Mouse (Mus musculus) kidney, postnatal 4 days (tissue): ENCODE results near the gene Camk2g.
"Not testable (repeated sequence)": the region's sequence is repeated elsewhere in the genome, so short reads cannot be mapped to it uniquely, and the experiment has no call there.

Experiments used
- DNase-seq, 2 experiments: peaks; one replicate each; pipeline ENCODE4 v3.0.0; 2021; ENCODE audit warnings: mixed read lengths in 2 of 2

The Camk2g gene

DNA sequence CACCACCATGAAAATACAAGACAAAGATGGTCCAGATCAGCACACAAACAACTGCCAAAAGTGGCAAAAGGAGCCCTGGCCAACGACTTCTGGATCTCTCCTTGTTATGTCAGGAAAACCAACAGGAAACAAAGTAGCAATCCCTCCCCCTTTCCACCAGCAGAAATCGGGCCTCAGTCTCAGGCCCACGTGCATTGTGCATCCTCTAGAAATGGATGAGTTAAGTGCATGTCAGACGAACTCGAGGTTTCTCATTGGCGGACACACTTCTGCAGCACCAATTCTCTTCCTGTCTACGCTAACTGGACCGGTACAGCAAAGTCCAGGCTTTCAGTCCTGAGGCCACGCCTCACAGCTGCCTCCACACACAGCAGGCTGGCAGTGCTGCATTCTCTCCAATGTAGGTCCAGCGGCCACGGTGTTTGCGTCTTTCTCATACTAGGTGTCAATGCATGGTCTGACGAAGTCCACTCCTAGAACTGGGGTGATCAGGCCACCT is 57.9 kb downstream of the Camk2g start:
- no peak for DNase-seq

- no peak for DNase-seq
Observed at GRCm38 (mm10) chr14:20735052-20735451, 58.8 kb downstream of the Camk2g start.

- DNase-seq, result peak; percentile 90 to 95
Observed at GRCm38 (mm10) chr14:20733952-20734774, 59.7 kb downstream of the Camk2g start, which contains the start of gene Ndst2. TSS of gene Ndst2 (minus strand) at chr14:20734562.

GRCm38 (mm10) chr14:20733041-20733951 is 60.6 kb downstream of the Camk2g start:
- no peak for DNase-seq

- DNase-seq, result no peak
Observed at GRCm38 (mm10) chr14:20730853-20731602, 62.9 kb downstream of the Camk2g start.

- DNase-seq, result no peak
Observed at GRCm38 (mm10) chr14:20729871-20730270, 64.0 kb downstream of the Camk2g start.

- DNase-seq, result no peak
Observed at GRCm38 (mm10) chr14:20725660-20726339, 68.1 kb downstream of the Camk2g start.

DNA sequence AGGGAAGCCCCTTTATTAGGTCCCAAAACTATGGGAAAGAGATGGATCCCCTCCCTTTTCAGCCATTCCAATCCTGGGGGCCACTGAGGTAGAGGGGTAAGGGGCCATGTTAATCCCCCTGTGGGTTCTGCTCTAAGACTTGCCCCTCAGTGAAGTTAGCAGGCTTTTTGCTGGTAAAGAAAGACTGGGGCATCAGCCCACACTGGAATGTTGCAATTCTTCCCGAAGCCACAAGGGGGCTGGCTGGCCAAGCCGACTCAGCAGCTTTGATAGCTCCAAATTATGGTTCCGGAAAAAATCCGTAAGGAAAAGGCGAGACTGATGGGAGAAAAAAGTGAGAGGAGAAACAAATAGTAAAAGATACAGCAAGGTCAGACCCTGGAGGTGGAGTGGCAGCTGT is 69.8 kb downstream of the Camk2g start:
- peak; percentile 82 to 85 for DNase-seq

GRCm38 (mm10) chr14:20723006-20723405 is 70.9 kb downstream of the Camk2g start:
- no peak for DNase-seq

- no peak for DNase-seq
Observed at GRCm38 (mm10) chr14:20721371-20721770, 72.5 kb downstream of the Camk2g start.

GRCm38 (mm10) chr14:20719767-20720166 is 74.1 kb downstream of the Camk2g start:
- DNase-seq, result no peak

DNA sequence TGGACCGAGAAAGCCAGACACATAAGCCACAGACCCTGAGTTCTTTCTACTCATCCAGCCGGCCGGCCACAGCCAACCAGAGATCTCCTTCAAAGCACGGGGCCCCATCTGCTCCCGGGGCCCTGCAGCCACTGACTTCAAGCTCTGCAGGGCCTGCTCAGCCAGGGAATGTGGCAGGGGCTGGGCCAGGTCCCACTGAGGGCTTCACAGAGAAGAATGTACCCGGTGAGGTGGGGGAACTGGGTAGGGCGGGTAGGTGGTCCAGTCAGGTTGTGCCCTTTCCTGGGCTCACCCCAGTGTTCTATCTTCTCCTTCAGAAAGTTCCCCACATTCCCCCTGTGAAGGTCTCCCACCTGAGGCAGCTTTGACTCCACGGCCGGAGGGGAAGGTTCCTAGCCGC is 75.4 kb downstream of the Camk2g start:
- no peak for DNase-seq

DNA sequence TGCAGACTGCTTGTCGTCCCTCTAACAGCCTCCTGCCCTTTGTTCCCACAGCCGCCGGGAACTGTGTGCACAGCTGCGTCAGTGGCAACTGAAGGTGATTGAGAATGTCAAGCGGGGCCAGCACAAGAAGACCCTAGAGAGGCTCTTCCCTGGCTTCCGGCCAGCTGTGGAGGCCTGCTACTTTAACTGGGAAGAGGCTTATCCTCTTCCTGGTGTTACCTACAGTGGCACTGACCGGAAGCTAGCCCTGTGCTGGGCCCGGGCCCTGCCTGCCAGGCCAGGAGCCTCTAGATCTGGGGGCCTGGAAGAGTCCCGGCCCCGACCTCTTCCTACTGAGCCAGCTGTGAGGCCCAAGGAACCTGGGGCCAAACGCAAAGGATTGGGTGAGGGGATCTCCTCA is 80.1 kb downstream of the Camk2g start:
- DNase-seq, result no peak

- DNase-seq, result no peak
Observed at GRCm38 (mm10) chr14:20708239-20708638, 85.6 kb downstream of the Camk2g start.

DNA sequence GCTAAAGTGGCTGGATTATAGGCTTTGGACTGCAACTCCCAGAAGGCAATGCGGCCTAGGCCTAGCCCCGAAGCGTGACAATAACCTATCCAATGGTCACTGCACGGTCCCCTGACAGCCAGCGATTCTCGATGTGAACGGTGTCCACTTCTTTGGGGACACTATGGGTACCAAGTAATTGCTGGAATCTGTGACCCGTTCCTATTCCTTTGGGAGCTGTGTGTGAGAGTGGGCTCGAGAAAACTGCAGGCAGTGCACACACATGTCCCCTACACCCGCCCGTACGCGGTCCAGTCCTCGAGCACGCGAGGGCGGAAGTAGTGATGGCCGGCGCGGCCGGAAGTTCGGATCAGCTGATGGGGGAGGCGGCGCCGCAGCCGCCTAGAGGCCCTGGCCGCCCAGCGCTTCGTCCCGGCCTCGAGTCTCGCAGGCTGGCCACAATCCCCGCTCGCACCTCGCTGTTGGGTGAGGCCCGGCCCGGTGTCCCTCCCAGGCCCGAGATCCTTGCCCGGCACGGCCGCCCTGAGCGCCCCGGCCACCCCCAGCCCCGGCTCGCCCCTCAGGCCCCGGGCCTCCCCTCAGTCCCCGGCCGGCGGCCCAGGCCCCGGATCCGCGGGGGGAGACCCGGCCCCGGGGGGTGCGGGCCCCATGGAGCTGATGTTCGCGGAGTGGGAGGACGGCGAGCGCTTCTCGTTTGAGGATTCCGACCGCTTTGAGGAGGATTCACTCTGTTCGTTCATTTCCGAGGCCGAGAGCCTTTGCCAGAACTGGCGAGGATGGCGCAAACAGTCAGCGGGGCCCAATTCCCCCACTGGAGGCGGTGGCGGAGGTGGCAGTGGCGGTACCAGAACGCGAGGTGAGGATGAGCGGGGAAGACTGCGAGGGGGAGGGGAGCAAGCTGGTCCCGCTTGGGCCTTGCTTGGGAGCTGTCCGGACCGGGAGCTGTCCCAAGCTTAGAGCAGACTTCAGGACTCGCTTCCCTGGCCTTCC is 86.4 kb downstream of the Camk2g start, which contains the start of gene Zswim8:
Gene Zswim8 (plus strand): TSS at position 352 of the 990 bp plus-strand sequence.
- peak; percentile 91 to 95 for DNase-seq

DNA sequence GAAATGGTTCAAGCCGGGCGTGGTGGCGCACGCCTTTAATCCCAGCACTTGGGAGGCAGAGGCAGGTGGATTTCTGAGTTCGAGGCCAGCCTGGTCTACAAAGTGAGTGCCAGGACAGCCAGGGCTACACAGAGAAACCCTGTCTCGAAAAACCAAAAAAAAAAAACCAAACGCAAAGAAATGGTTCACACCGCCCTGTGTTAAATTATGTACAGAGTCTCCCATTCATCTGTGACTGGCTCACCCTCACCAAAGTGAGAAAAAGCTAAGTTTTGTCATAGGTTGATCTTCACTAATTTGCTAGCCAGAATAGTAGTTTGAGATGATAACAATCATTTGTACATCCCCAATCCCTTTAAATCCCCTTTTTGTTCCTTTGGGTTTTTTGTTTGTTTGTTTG is 90.4 kb downstream of the Camk2g start:
- not testable (repeated sequence) for DNase-seq

- DNase-seq, result peak; percentile 95 to 96
Observed at GRCm38 (mm10) chr14:20702741-20703381, 91.0 kb downstream of the Camk2g start, which contains the start of gene Chchd1. TSS of gene Chchd1 (plus strand) at chr14:20703006.

- DNase-seq, result no peak
Observed at GRCm38 (mm10) chr14:20702096-20702740, 91.7 kb downstream of the Camk2g start.

DNA sequence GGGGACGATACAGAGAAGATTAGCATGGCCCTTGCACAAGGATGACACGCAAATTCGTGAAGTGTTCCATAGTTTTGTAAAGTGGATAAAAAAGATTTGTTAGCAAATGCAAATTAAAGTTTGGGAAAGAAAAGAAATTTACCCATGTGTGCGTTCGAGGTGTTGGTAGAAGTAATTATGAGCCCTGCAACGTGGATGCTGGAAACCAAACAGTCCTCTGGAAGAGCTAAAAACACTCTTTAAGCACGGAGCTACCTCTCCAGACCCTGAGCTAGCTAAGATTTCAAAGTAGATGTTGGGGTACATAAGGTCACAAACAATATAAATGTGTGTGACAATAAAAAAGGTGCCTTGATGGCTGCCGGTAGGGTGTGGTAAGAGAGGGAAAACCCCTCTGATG is 92.3 kb downstream of the Camk2g start:
- DNase-seq, result no peak
